Mouse (Mus musculus) heart, postnatal 0 days (tissue): ENCODE measurements around the gene Cacnb4. TPM values are rescaled to one million over a fixed set of nuclear protein-coding genes. Genes with fewer than 3 reads are reported as not detected.
A peak's percentile ranks its signal among the peaks of the same experiment; 100 is the strongest.

Experiments
- ATAC-seq: fragments of 200-750 bp; cut with Nextera tagmentation; 2 replicates; pipeline ENCODE4 v1.8.0; 2017; ENCODE audit warnings: low read depth, moderate number of reproducible peaks, moderate library complexity; ENCODE audit not compliant: insufficient read depth
- DNase-seq: peaks from one replicate; pipeline ENCODE4 v3.0.0-alpha.2; 2016; ENCODE audit warnings: low spot score
- H3K27ac ChIP-seq: fragments of 300-500 bp; sonication (generic); 2 replicates; pipeline ENCODE4 v1.5.1; 2014; ENCODE audit warnings: low read depth, mild to moderate bottlenecking
- H3K27me3 ChIP-seq: fragments of 300-500 bp; sonication (generic); 2 replicates; pipeline ENCODE4 v1.6.1; 2014; ENCODE audit warnings: low read length, mixed read lengths; ENCODE audit not compliant: control insufficient read depth, insufficient read depth
- H3K36me3 ChIP-seq: fragments of 300-500 bp; sonication (generic); replicated peaks from 2 replicates; pipeline ENCODE4 v1.6.1; 2014; ENCODE audit warnings: low read length, mixed read lengths; ENCODE audit not compliant: control insufficient read depth, insufficient read depth
- H3K4me1 ChIP-seq: fragments of 300-500 bp; sonication (generic); 2 replicates; pipeline ENCODE4 v1.6.1; 2014; ENCODE audit warnings: antibody characterized with exemption; ENCODE audit not compliant: control insufficient read depth, insufficient read depth
- H3K4me2 ChIP-seq: fragments of 300-500 bp; sonication (generic); 2 replicates; pipeline ENCODE4 v1.6.1; 2014; ENCODE audit warnings: low read depth, mild to moderate bottlenecking, low read length, moderate library complexity
- H3K4me3 ChIP-seq: fragments of 300-500 bp; sonication (generic); 2 replicates; pipeline ENCODE4 v1.5.1; 2014; ENCODE audit warnings: low read depth, low read length
- H3K9ac ChIP-seq: fragments of 300-500 bp; sonication (generic); replicated peaks from 2 replicates; pipeline ENCODE4 v1.6.1; 2014; ENCODE audit warnings: low read depth, low read length, mixed read lengths
- H3K9me3 ChIP-seq: fragments of 300-500 bp; sonication (generic); replicated peaks from 2 replicates; pipeline ENCODE4 v1.6.1; 2016; ENCODE audit warnings: low read length; ENCODE audit not compliant: control insufficient read depth
- CTCF ChIP-seq: IDR thresholded peaks from 2 replicates; pipeline ENCODE4 v1.5.1; 2016; ENCODE audit warnings: antibody characterized with exemption, control low read depth, low read depth
- EP300 ChIP-seq: IDR thresholded peaks from 2 replicates; pipeline ENCODE4 v1.6.1; 2016; ENCODE audit warnings: antibody characterized with exemption, low read depth
- WGBS: fragments of 180-500 bp; shearing (Covaris S2); extraction: QIAGEN DNeasy Blood & Tissue Kit; methylation state at CpG from one replicate; pipeline ENCODE4 v1.1.7; 2014; 5-methylcytosine and 5-hydroxymethylcytosine counted together
- polyA plus RNA-seq: library from polyadenylated mRNA; unstranded; fragments of >200 nt; fragmentation: Nextera tagmentation; extraction: Ambion mirVana; gene quantifications from 2 replicates; pipeline ENCODE4 v1.2.1, GENCODE M21; 2015
- total RNA-seq: library from RNA; depleted of rRNA; stranded (reverse); fragments of >200 nt; gene quantifications from 2 replicates; pipeline ENCODE4 v1.2.3, GENCODE M21; 2014; ENCODE audit warnings: low replicate concordance; rRNA removed

Gene Cacnb4
- total and polyA plus RNA-seq, 2 experiments from 2014 or later, result 0.56 to 0.69 TPM

GRCm38 (mm10) chr2:52378448-52378804, 298.2 kb downstream of the Cacnb4 start, which contains the start of gene Neb:
Gene Neb, minus strand, starts transcription at chr2:52378474.
- H3K4me2 ChIP-seq, result 0 out of 2 replicates have a peak within 1 kb of the TSS, but pooled peaks have one; percentile 22
- H3K9ac ChIP-seq, result no peak within 1 kb of the TSS
- 55% methylated on average over 7 of the region's 7 CpGs for WGBS
- H3K9me3 ChIP-seq, result no peaks in the 10 kb centered on the region
- H3K36me3 ChIP-seq, result no peaks in the 10 kb centered on the region
- DNase-seq (no peak), ATAC-seq (peak; percentile 70)
- H3K27me3 ChIP-seq, result no peaks in the 10 kb centered on the region
- TF ChIP-seq CTCF (no peak), EP300 (no peak)
- no peak within 1 kb of the TSS; the same call in 1 of the 2 replicates for H3K27ac ChIP-seq
- H3K4me1 ChIP-seq, result no peaks in the 10 kb centered on the region
- peak within 1 kb of the TSS; percentile 11; the same call in 1 of the 2 replicates for H3K4me3 ChIP-seq

Other genes with a start within 250 kb of the Cacnb4 start
- 21.2 and 21.5 TPM in 2 replicates for gene Stam2, start 65.5 kb upstream of the Cacnb4 start, total RNA-seq
- gene Stam2, start 65.5 kb upstream of the Cacnb4 start, polyA plus RNA-seq, result 23.9 and 25.3 TPM in 2 replicates
- gene Fmnl2, start 181.0 kb upstream of the Cacnb4 start, total RNA-seq, result 1.6 and 3.7 TPM in 2 replicates
- gene Fmnl2, start 181.0 kb upstream of the Cacnb4 start, polyA plus RNA-seq, result 0.77 and 0.78 TPM in 2 replicates